Mouse (Mus musculus): ENCODE measurements around the gene Nkain1. TPM values are rescaled to one million over a fixed set of nuclear protein-coding genes. Genes with fewer than 3 reads are reported as not detected.

Nkain1 gene
- total RNA-seq, 2 experiments from 2014 or later: 43.4 to 46.7 TPM

Other genes starting within 250 kb of the Nkain1 start
- 10 to 100 TPM; 64.8 to 70.9 TPM for gene Zcchc17, start 214.2 kb downstream of the Nkain1 start, total RNA-seq (2021)
- 10 to 100 TPM; 31.8 to 34.2 TPM for gene Snrnp40, start 214.0 kb downstream of the Nkain1 start, total RNA-seq (2021)
- gene Pum1, start 89.1 kb upstream of the Nkain1 start, total RNA-seq (2021): 100 to 1,000 TPM; 109 to 115 TPM
- 100 to 1,000 TPM; 220 to 233 TPM for gene Sdc3, start 218.4 kb upstream of the Nkain1 start, total RNA-seq (2021)

Data from layer of hippocampus, postnatal 14 days (tissue).